Mouse (Mus musculus): ENCODE measurements around the gene Olfr1480. TPM values are rescaled to one million over a fixed set of nuclear protein-coding genes. Genes with fewer than 3 reads are reported as not detected.

Olfr1480 gene
- total RNA-seq (2017): not detected in 2 replicates

- no peak for ATAC-seq (replicated peaks; ENCODE audit: low read depth, poor library complexity, severe bottlenecking)
These were observed at the start of gene Olfr1480 for GRCm38 (mm10) chr19:13527613-13528012. Gene Olfr1480, plus strand, starts transcription at chr19:13527913.

DNA sequence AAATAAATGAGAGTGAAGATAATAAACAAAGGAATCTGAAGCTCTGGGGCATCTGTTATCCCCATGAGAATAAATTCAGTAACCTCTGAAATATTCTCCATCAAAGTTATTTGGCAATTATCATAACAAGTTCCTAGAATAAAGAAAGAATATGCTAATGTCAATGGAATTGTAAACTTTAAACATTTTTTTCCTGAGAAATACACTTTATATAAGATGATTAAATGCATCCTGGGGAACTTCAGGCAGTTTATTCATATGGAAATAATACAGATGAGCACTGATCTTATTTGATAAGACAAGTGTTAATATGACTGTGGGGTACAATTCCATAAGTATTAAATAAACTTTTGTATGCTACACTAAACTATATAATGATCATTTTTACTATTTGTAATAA, 47.6 kb upstream of the Olfr1480 start, which contains the start of gene Olfr1475:
Gene Olfr1475, minus strand, starts transcription at position 101 of the 400 bp plus-strand sequence.
- no peak for ATAC-seq (replicated peaks; ENCODE audit: low read depth, poor library complexity, severe bottlenecking)

GRCm38 (mm10) chr19:13500246-13500645, 27.5 kb upstream of the Olfr1480 start, which contains the start of gene Olfr1477:
Gene Olfr1477, plus strand, starts transcription at chr19:13500546.
- no peak for ATAC-seq (replicated peaks; ENCODE audit: low read depth, poor library complexity, severe bottlenecking)

Other genes starting within 250 kb of the Olfr1480 start
- not detected in 2 replicates for gene Olfr1465, start 212.4 kb upstream of the Olfr1480 start, total RNA-seq (2017)
- not detected in 2 replicates for gene Olfr1466, start 189.1 kb upstream of the Olfr1480 start, total RNA-seq (2017)
- gene Olfr1467, start 165.7 kb upstream of the Olfr1480 start, total RNA-seq (2017): not detected in 2 replicates
- not detected in 2 replicates for gene Olfr1469, start 120.1 kb upstream of the Olfr1480 start, total RNA-seq (2017)
- not detected in 2 replicates for gene Olfr1471, start 84.5 kb upstream of the Olfr1480 start, total RNA-seq (2017)
- not detected in 2 replicates for gene Olfr1472, start 71.8 kb upstream of the Olfr1480 start, total RNA-seq (2017)
- gene Olfr1474, start 58.3 kb upstream of the Olfr1480 start, total RNA-seq (2017): not detected in 2 replicates
- gene Olfr1475, start 47.7 kb upstream of the Olfr1480 start, total RNA-seq (2017): not detected in 2 replicates
- not detected in 2 replicates for gene Olfr1477, start 27.4 kb upstream of the Olfr1480 start, total RNA-seq (2017)
- gene Olfr1484, start 55.6 kb downstream of the Olfr1480 start, total RNA-seq (2017): not detected in 2 replicates
- gene Olfr1487, start 89.5 kb downstream of the Olfr1480 start, total RNA-seq (2017): not detected in 2 replicates
- gene Olfr1489, start 103.7 kb downstream of the Olfr1480 start, total RNA-seq (2017): not detected in 2 replicates
- gene Olfr1490, start 123.2 kb downstream of the Olfr1480 start, total RNA-seq (2017): not detected in 2 replicates
- not detected in 2 replicates for gene Olfr1491, start 169.4 kb downstream of the Olfr1480 start, total RNA-seq (2017)
- not detected in 2 replicates for gene Olfr1493-ps1, start 195.4 kb downstream of the Olfr1480 start, total RNA-seq (2017)
- not detected in 2 replicates for gene Olfr1494, start 211.8 kb downstream of the Olfr1480 start, total RNA-seq (2017)
- gene Olfr1495, start 236.7 kb downstream of the Olfr1480 start, total RNA-seq (2017): not detected in 2 replicates
- not detected in 2 replicates for gene Olfr1496, start 250.0 kb downstream of the Olfr1480 start, total RNA-seq (2017)